Mouse (Mus musculus): Measurements from ENCODE around the gene Tbx6. TPM values are rescaled to one million over a fixed set of nuclear protein-coding genes. Genes with fewer than 3 reads are reported as not detected.
A peak's percentile ranks its signal among the peaks of the same experiment; 100 is the strongest.

Tbx6 gene
- total and polyA plus RNA-seq, 3 experiments, result 0.12 to 0.15 TPM; not detected in 1

DNA sequence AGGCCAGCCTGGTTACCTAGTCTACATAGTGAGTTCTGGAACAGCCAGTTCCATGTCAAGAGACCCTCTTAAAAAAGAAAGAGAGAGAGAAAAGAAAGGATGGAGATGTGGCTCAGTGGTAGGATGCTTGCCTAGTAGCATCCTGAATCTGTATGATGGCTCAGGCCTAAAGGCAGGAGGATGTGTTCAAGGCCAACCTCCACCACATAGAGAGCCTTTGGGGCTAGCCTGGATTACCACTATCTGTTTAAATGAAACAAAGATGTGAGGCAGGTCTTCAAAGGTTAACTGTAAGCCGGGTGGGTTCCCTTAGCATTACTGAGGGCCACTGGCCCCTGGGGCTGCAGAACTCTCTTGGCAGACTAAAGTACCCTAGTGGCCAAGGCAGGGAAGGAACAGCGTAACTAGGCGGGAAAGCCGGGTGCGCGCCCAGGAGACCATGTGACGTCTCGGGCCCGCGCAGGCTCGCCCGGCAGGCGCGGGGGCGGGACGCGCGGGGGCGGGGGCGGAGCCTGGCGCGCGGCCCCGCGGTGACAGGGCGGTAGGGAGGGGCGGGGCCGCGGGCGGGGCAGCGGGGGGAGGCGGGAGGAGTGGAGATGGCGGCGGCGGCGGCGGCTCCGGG lies 22.1 kb upstream of the Tbx6 start, which contains the start of gene Mapk3:
Mapk3 (plus strand) TSS at position 552 of the 622 bp plus-strand sequence.
- peak; percentile 94 for DNase-seq (ENCODE audit: low read depth, low spot score)
- Histone ChIP-seq H3K4me3 (ENCODE audit: control insufficient read depth in 1 of 2, insufficient read depth in 1 of 2, low read depth in 2 of 2, low read length in 2 of 2) (peak within 1 kb of the TSS; percentile 73), H3K27me3 (ENCODE audit: control insufficient read depth in 1 of 2, insufficient read depth in 2 of 2, low read length in 2 of 2) (no peaks in the 10 kb centered on the region), H3K9ac (ENCODE audit: control insufficient read depth, low read depth, low read length, poor library complexity, severe bottlenecking) (peak within 1 kb of the TSS; percentile 66), H3K79me2 (ENCODE audit: control insufficient read depth, insufficient read depth, low read length, poor library complexity) (no peaks in the 10 kb centered on the region; the same call in 1 of the 2 replicates), H3K27ac (ENCODE audit: control insufficient read depth, low read depth, low read length) (no peak within 1 kb of the TSS), H3K36me3 (ENCODE audit: control insufficient read depth in 1 of 2, insufficient read depth in 2 of 2, low read length in 2 of 2) (peaks cover 0 to 2% of the 10 kb centered on the region in 2 experiments; a peak in 2 of 4 replicates), H3K9me3 (replicated peaks; ENCODE audit: insufficient read depth, low read length) (no peaks in the 10 kb centered on the region), H3K4me1 (ENCODE audit: control insufficient read depth in 1 of 2, insufficient read depth in 2 of 2, low read length in 2 of 2) (peaks cover 3 to 12% of the 10 kb centered on the region in 2 experiments)
- TF ChIP-seq MAZ (IDR thresholded peaks at IDR 0.05; ENCODE audit: low read depth, low read length) (no peak), E2F4 (IDR thresholded peaks at IDR 0.05; ENCODE audit: borderline replicate concordance, low read depth, low read length) (peak; percentile 82; the same call in 1 of the 2 replicates), SIN3A (IDR thresholded peaks at IDR 0.05; ENCODE audit: low read length) (peak; percentile 17; the same call in 1 of the 2 replicates), CTCF (IDR thresholded peaks at IDR 0.05 in 2 of 3, conservative IDR thresholded peaks at IDR 0.05 in 1 of 3; ENCODE audit: control insufficient read depth in 1 of 3, insufficient read depth in 1 of 3, low read depth in 2 of 3, low read length in 3 of 3, poor library complexity in 1 of 3, severe bottlenecking in 1 of 3) (peak; percentile 52 to 68 (median 62)), USF1 (IDR thresholded peaks at IDR 0.05; ENCODE audit: low read depth, low read length) (peak; percentile 90), MAX (IDR thresholded peaks at IDR 0.05; ENCODE audit: low read length) (peak; percentile 44; the same call in 1 of the 2 replicates), POLR2A (IDR thresholded peaks at IDR 0.05; ENCODE audit: control insufficient read depth in 1 of 2, insufficient read depth in 1 of 2, low read depth in 1 of 2, low read length in 2 of 2, poor library complexity in 1 of 2) (peak in 1 of 2 experiments; percentile 11; a peak in 1 of 4 replicates), NRF1 (IDR thresholded peaks at IDR 0.05; ENCODE audit: insufficient read depth, low read depth, low read length, poor library complexity, severe bottlenecking) (peak; percentile 64), GABPA (IDR thresholded peaks at IDR 0.05; ENCODE audit: low read depth, low read length) (no peak), KAT2A (conservative IDR thresholded peaks at IDR 0.05; ENCODE audit: low read depth, low read length) (no peak)

DNA sequence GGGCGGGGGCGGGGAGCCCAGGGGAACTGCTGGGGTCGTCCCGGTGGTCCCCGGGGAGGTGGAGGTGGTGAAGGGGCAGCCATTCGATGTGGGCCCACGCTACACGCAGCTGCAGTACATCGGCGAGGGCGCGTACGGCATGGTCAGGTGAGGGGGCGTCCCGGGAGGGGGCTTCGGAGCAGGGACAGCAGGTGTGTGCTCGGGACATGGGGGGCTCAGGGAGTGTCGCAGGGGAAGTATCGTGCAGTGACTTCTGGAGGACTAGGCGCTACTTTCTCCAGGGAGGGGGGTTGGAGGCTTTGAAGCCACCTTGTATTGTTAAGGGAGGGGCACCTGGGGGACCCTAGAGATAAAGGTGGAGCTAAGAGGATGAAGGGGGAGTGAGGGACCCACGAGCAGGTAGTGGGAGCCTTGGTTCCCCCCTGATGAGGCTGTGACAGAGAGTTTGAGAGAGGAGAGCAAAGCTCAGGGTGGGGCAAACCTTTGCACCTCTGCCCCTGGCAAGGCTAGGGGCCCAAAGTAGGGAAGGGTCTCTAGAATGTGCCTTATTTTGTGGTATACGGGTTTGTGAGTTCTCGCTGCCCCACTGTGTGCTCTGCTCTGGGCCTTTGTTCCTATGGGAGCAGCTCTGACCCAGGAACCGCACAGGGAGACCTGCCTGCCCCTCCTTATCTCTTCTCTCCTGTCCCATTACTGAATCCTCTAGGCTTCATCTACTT lies 21.5 kb upstream of the Tbx6 start:
- Histone ChIP-seq H3K9ac (ENCODE audit: control insufficient read depth, low read depth, low read length, poor library complexity, severe bottlenecking) (peak overlapping the region; percentile 66), H3K36me3 (ENCODE audit: control insufficient read depth in 1 of 2, insufficient read depth in 2 of 2, low read length in 2 of 2) (peaks cover 0 to 2% of the 10 kb centered on the region in 2 experiments; a peak in 2 of 4 replicates), H3K27ac (ENCODE audit: control insufficient read depth, low read depth, low read length) (no peak overlapping the region), H3K4me1 (ENCODE audit: control insufficient read depth in 1 of 2, insufficient read depth in 2 of 2, low read length in 2 of 2) (peaks cover 0 to 12% of the 10 kb centered on the region in 2 experiments; a peak in 3 of 4 replicates), H3K4me3 (ENCODE audit: control insufficient read depth in 1 of 2, insufficient read depth in 1 of 2, low read depth in 2 of 2, low read length in 2 of 2) (peak overlapping the region; percentile 73), H3K27me3 (ENCODE audit: control insufficient read depth in 1 of 2, insufficient read depth in 2 of 2, low read length in 2 of 2) (no peaks in the 10 kb centered on the region), H3K9me3 (replicated peaks; ENCODE audit: insufficient read depth, low read length) (no peaks in the 10 kb centered on the region), H3K79me2 (ENCODE audit: control insufficient read depth, insufficient read depth, low read length, poor library complexity) (no peaks in the 10 kb centered on the region; the same call in 1 of the 2 replicates)
- no peak for DNase-seq (ENCODE audit: low read depth, low spot score)
- no peak for TF ChIP-seq ETS1 (IDR thresholded peaks at IDR 0.05; ENCODE audit: low read depth, low read length)
- no peak for TF ChIP-seq CHD1 (IDR thresholded peaks at IDR 0.05; ENCODE audit: low read depth, low read length)
- TF ChIP-seq RCOR1 (IDR thresholded peaks at IDR 0.05; ENCODE audit: low read depth, low read length), result no peak
- TF ChIP-seq NRF1 (IDR thresholded peaks at IDR 0.05; ENCODE audit: insufficient read depth, low read depth, low read length, poor library complexity, severe bottlenecking), result no peak
- no peak for TF ChIP-seq MEF2A (IDR thresholded peaks at IDR 0.05; ENCODE audit: extremely low read depth, insufficient replicate concordance, low read depth, low read length, poor library complexity, severe bottlenecking)
- no peak for TF ChIP-seq ZC3H11A (IDR thresholded peaks at IDR 0.05; ENCODE audit: low read depth, low read length)
- 0 out of 2 replicates have a peak, but pooled peaks have one; percentile 17 for TF ChIP-seq GATA1 (IDR thresholded peaks at IDR 0.05; ENCODE audit: low read depth, low read length)
- TF ChIP-seq MYB (IDR thresholded peaks at IDR 0.05; ENCODE audit: low read depth, low read length), result no peak
- 0 out of 4 replicates have a peak, but pooled peaks of 1 of the 2 experiments have one; percentile 45 for TF ChIP-seq POLR2A (IDR thresholded peaks at IDR 0.05; ENCODE audit: control insufficient read depth in 1 of 2, insufficient read depth in 1 of 2, low read depth in 1 of 2, low read length in 2 of 2, poor library complexity in 1 of 2)
- TF ChIP-seq MAZ (IDR thresholded peaks at IDR 0.05; ENCODE audit: low read depth, low read length), result 0 out of 2 replicates have a peak, but pooled peaks have one; percentile 15
- no peak for TF ChIP-seq ELF1 (IDR thresholded peaks at IDR 0.05; ENCODE audit: low read depth, low read length)
- TF ChIP-seq ZNF384 (IDR thresholded peaks at IDR 0.05; ENCODE audit: low read depth, low read length), result no peak
- no peak for TF ChIP-seq CTCF (IDR thresholded peaks at IDR 0.05 in 2 of 3, conservative IDR thresholded peaks at IDR 0.05 in 1 of 3; ENCODE audit: control insufficient read depth in 1 of 3, insufficient read depth in 1 of 3, low read depth in 2 of 3, low read length in 3 of 3, poor library complexity in 1 of 3, severe bottlenecking in 1 of 3)
- TF ChIP-seq USF2 (IDR thresholded peaks at IDR 0.05; ENCODE audit: borderline replicate concordance in 1 of 2, insufficient read depth in 1 of 2, low read depth in 1 of 2, low read length in 2 of 2), result no peak
- TF ChIP-seq SIN3A (IDR thresholded peaks at IDR 0.05; ENCODE audit: low read length), result peak; percentile 5; the same call in 1 of the 2 replicates
